Mouse (Mus musculus) mouse embryonic stem cell (cell line): Measurements from ENCODE around the gene Dok5.

Experiments
- in situ Hi-C, 2 experiments: fragments of 300-500 bp; cut with MboI; formaldehyde crosslinking; loops; 1 replicate in 1 of 2; 3 replicates in 1 of 2; pipeline ENCODE4 v1.14.3; 2019 to 2020; ENCODE audit warnings: low sequenced_read_pairs in 2 of 2, low pct_unique_long_range_greater_than_20kb in 1 of 2, mixed read lengths in 1 of 2; ENCODE audit not compliant: unreplicated experiment in 1 of 2

The Dok5 gene

GRCm38 (mm10) chr2:170837824-170838557 lies 106.4 kb downstream of the Dok5 start:
- in situ Hi-C loops = no loop called here

GRCm38 (mm10) chr2:170841441-170841965 lies 109.9 kb downstream of the Dok5 start:
- in situ Hi-C loops = no loop called here

- in situ Hi-C loops = no loop called here
Measured at GRCm38 (mm10) chr2:170845511-170845910, 113.9 kb downstream of the Dok5 start.

- in situ Hi-C loops = no loop called here
Measured at GRCm38 (mm10) chr2:170850058-170850457, 118.5 kb downstream of the Dok5 start.

- in situ Hi-C loops = no loop called here
Measured at GRCm38 (mm10) chr2:170852337-170852736, 120.7 kb downstream of the Dok5 start.

- in situ Hi-C loops = no loop called here
Measured at GRCm38 (mm10) chr2:170855210-170855609, 123.6 kb downstream of the Dok5 start.

GRCm38 (mm10) chr2:170856085-170856484 lies 124.5 kb downstream of the Dok5 start:
- in situ Hi-C loops = no loop called here

- in situ Hi-C loops = no loop called here
Measured at GRCm38 (mm10) chr2:170857507-170857906, 125.9 kb downstream of the Dok5 start.

GRCm38 (mm10) chr2:170858640-170859039 lies 127.0 kb downstream of the Dok5 start:
- in situ Hi-C loops = no loop called here

GRCm38 (mm10) chr2:170860576-170860975 lies 129.0 kb downstream of the Dok5 start:
- in situ Hi-C loops = loop anchor here (10.0 kb wide), 2 partner anchors 176 to 346 kb away; no protein-coding TSS in a partner anchor

- in situ Hi-C loops = loop anchor here (10.0 kb wide), 2 partner anchors 178 to 348 kb away; no protein-coding TSS in a partner anchor
Measured at GRCm38 (mm10) chr2:170862799-170863198, 131.2 kb downstream of the Dok5 start.

- in situ Hi-C loops = loop anchor here (10.0 kb wide), 2 partner anchors 178 to 348 kb away; no protein-coding TSS in a partner anchor
Measured at GRCm38 (mm10) chr2:170863201-170863600, 131.6 kb downstream of the Dok5 start.

GRCm38 (mm10) chr2:170864043-170864442 lies 132.4 kb downstream of the Dok5 start:
- in situ Hi-C loops = loop anchor here (10.0 kb wide), 2 partner anchors 179 to 349 kb away; no protein-coding TSS in a partner anchor

GRCm38 (mm10) chr2:170864820-170865219 lies 133.2 kb downstream of the Dok5 start:
- in situ Hi-C loops = loop anchor here (10.0 kb wide), 2 partner anchors 180 to 350 kb away; no protein-coding TSS in a partner anchor

- in situ Hi-C loops = loop anchor here in 1 of 2 experiments (5.0 kb wide), 1 partner anchor 348 kb away; no protein-coding TSS in a partner anchor
Measured at GRCm38 (mm10) chr2:170870566-170870965, 139.0 kb downstream of the Dok5 start.

GRCm38 (mm10) chr2:170871469-170871868 lies 139.9 kb downstream of the Dok5 start:
- in situ Hi-C loops = loop anchor here in 1 of 2 experiments (5.0 kb wide), 1 partner anchor 349 kb away; no protein-coding TSS in a partner anchor

- in situ Hi-C loops = loop anchor here in 1 of 2 experiments (5.0 kb wide), 1 partner anchor 351 kb away; no protein-coding TSS in a partner anchor
Measured at GRCm38 (mm10) chr2:170873382-170873781, 141.8 kb downstream of the Dok5 start.

GRCm38 (mm10) chr2:170877515-170877914 lies 145.9 kb downstream of the Dok5 start:
- in situ Hi-C loops = no loop called here

GRCm38 (mm10) chr2:170877936-170878335 lies 146.3 kb downstream of the Dok5 start:
- in situ Hi-C loops = no loop called here
